Mouse (Mus musculus): ENCODE data around the gene Hoxb7.

Gene Hoxb7

GRCm38 (mm10) chr11:96285771-96286738 is at the start of gene Hoxb7:
TSS of gene Hoxb7 (plus strand) at chr11:96286623.
- in situ Hi-C loops (cut with MboI, MseI): loop anchor here in 1 of 2 experiments (10.0 kb wide), 1 partner anchor 579 kb away; no protein-coding TSS in a partner anchor

- in situ Hi-C loops (cut with MboI, MseI): loop anchor here in 1 of 2 experiments (5.0 kb wide), 1 partner anchor 93 kb away; no protein-coding TSS in a partner anchor
Observed at GRCm38 (mm10) chr11:96240211-96240610, 46.2 kb upstream of the Hoxb7 start.

GRCm38 (mm10) chr11:96250901-96251300 is 35.5 kb upstream of the Hoxb7 start:
- in situ Hi-C loops (cut with MboI, MseI): no loop called here

GRCm38 (mm10) chr11:96251480-96252031 is 34.9 kb upstream of the Hoxb7 start:
- in situ Hi-C loops (cut with MboI, MseI): no loop called here

GRCm38 (mm10) chr11:96252541-96253120 is 33.8 kb upstream of the Hoxb7 start:
- in situ Hi-C loops (cut with MboI, MseI): no loop called here

- in situ Hi-C loops (cut with MboI, MseI): no loop called here
Observed at GRCm38 (mm10) chr11:96254221-96254620, 32.2 kb upstream of the Hoxb7 start.

GRCm38 (mm10) chr11:96255111-96255995 is 31.1 kb upstream of the Hoxb7 start:
- in situ Hi-C loops (cut with MboI, MseI): no loop called here

- in situ Hi-C loops (cut with MboI, MseI): no loop called here
Observed at GRCm38 (mm10) chr11:96255996-96256445, 30.4 kb upstream of the Hoxb7 start.

- in situ Hi-C loops (cut with MboI, MseI): no loop called here
Observed at GRCm38 (mm10) chr11:96257141-96257540, 29.3 kb upstream of the Hoxb7 start.

- in situ Hi-C loops (cut with MboI, MseI): no loop called here
Observed at GRCm38 (mm10) chr11:96259038-96259437, 27.4 kb upstream of the Hoxb7 start.

- in situ Hi-C loops (cut with MboI, MseI): no loop called here
Observed at GRCm38 (mm10) chr11:96259511-96259910, 26.9 kb upstream of the Hoxb7 start.

- in situ Hi-C loops (cut with MboI, MseI): loop anchor here in 1 of 2 experiments (10.0 kb wide), 1 partner anchor 614 kb away; no protein-coding TSS in a partner anchor
Observed at GRCm38 (mm10) chr11:96260310-96260970, 26.0 kb upstream of the Hoxb7 start.

- in situ Hi-C loops (cut with MboI, MseI): loop anchor here in 1 of 2 experiments (10.0 kb wide), 1 partner anchor 613 kb away; no protein-coding TSS in a partner anchor
Observed at GRCm38 (mm10) chr11:96261323-96261890, 25.0 kb upstream of the Hoxb7 start.

- in situ Hi-C loops (cut with MboI, MseI): loop anchor here in 1 of 2 experiments (10.0 kb wide), 1 partner anchor 612 kb away; no protein-coding TSS in a partner anchor
Observed at GRCm38 (mm10) chr11:96262262-96262830, 24.1 kb upstream of the Hoxb7 start.

- in situ Hi-C loops (cut with MboI, MseI): loop anchor here in 1 of 2 experiments (10.0 kb wide), 1 partner anchor 611 kb away; no protein-coding TSS in a partner anchor
Observed at GRCm38 (mm10) chr11:96263636-96264389, 22.6 kb upstream of the Hoxb7 start.

GRCm38 (mm10) chr11:96264390-96265020 is 21.9 kb upstream of the Hoxb7 start:
- in situ Hi-C loops (cut with MboI, MseI): loop anchor here in 1 of 2 experiments (10.0 kb wide), 1 partner anchor 610 kb away; no protein-coding TSS in a partner anchor

GRCm38 (mm10) chr11:96265954-96266353 is 20.5 kb upstream of the Hoxb7 start:
- in situ Hi-C loops (cut with MboI, MseI): loop anchor here in 1 of 2 experiments (10.0 kb wide), 1 partner anchor 609 kb away; no protein-coding TSS in a partner anchor

All from T-helper 17 cell (primary cell).